Mouse (Mus musculus) fat pad, adult 2 months (tissue): ENCODE measurements at regions not wholly inside any gene's neighbourhood (a gene's known extent, or its start where the extent isn't known, plus 50 kb on each side); places are given as distances from the start of the nearest gene placed in this dataset.
A peak's percentile ranks its signal among the peaks of the same experiment; 100 is the strongest.

Experiments used
- DNase-seq: peaks from one replicate; pipeline ENCODE4 v3.0.0-alpha.2; 2011; ENCODE audit warnings: low read depth, low spot score; ENCODE audit errors: extremely low read depth

- DNase-seq: no peak
These were observed 129.3 kb upstream of the Lrig1 start for GRCm38 (mm10) chr6:94829246-94829645.

- DNase-seq: no peak
These were observed 126.7 kb upstream of the Lrig1 start for GRCm38 (mm10) chr6:94826656-94827055.

- DNase-seq: no peak
These were observed 118.3 kb upstream of the Lrig1 start for GRCm38 (mm10) chr6:94818220-94818619.

- DNase-seq: no peak
These were observed 116.2 kb upstream of the Lrig1 start for GRCm38 (mm10) chr6:94816161-94816560.

- no peak for DNase-seq
These were observed 114.8 kb upstream of the Lrig1 start for GRCm38 (mm10) chr6:94814711-94815110.

GRCm38 (mm10) chr6:94813481-94814148 is 113.7 kb upstream of the Lrig1 start:
- no peak for DNase-seq

GRCm38 (mm10) chr6:94811846-94812245 is 111.9 kb upstream of the Lrig1 start:
- no peak for DNase-seq

- no peak for DNase-seq
These were observed 107.3 kb upstream of the Lrig1 start for GRCm38 (mm10) chr6:94807216-94807615.

GRCm38 (mm10) chr6:94806481-94807160 is 106.7 kb upstream of the Lrig1 start:
- DNase-seq: no peak

- DNase-seq: no peak
These were observed 105.7 kb upstream of the Lrig1 start for GRCm38 (mm10) chr6:94805685-94806084.

GRCm38 (mm10) chr6:94804284-94804815 is 104.4 kb upstream of the Lrig1 start:
- no peak for DNase-seq

GRCm38 (mm10) chr6:94801039-94801438 is 101.1 kb upstream of the Lrig1 start:
- DNase-seq: no peak

- DNase-seq: no peak
These were observed 98.7 kb upstream of the Lrig1 start for GRCm38 (mm10) chr6:94798545-94799211.

GRCm38 (mm10) chr6:94795442-94795841 is 95.5 kb upstream of the Lrig1 start:
- DNase-seq: no peak

- no peak for DNase-seq
These were observed 93.6 kb upstream of the Lrig1 start for GRCm38 (mm10) chr6:94793555-94793954.

GRCm38 (mm10) chr6:94792312-94792711 is 92.4 kb upstream of the Lrig1 start:
- DNase-seq: no peak

GRCm38 (mm10) chr6:94789308-94789763 is 89.4 kb upstream of the Lrig1 start:
- no peak for DNase-seq

- DNase-seq: no peak
These were observed 83.5 kb upstream of the Lrig1 start for GRCm38 (mm10) chr6:94783471-94783870.

- no peak for DNase-seq
These were observed 80.7 kb upstream of the Lrig1 start for GRCm38 (mm10) chr6:94780621-94781020.

- DNase-seq: peak; percentile 46
These were observed 79.9 kb upstream of the Lrig1 start for GRCm38 (mm10) chr6:94779854-94780253.

GRCm38 (mm10) chr6:94779213-94779612 is 79.3 kb upstream of the Lrig1 start:
- no peak for DNase-seq

GRCm38 (mm10) chr6:94778797-94779196 is 78.8 kb upstream of the Lrig1 start:
- no peak for DNase-seq
